Mouse (Mus musculus): ENCODE measurements around the gene Mxd3.

Gene Mxd3

DNA sequence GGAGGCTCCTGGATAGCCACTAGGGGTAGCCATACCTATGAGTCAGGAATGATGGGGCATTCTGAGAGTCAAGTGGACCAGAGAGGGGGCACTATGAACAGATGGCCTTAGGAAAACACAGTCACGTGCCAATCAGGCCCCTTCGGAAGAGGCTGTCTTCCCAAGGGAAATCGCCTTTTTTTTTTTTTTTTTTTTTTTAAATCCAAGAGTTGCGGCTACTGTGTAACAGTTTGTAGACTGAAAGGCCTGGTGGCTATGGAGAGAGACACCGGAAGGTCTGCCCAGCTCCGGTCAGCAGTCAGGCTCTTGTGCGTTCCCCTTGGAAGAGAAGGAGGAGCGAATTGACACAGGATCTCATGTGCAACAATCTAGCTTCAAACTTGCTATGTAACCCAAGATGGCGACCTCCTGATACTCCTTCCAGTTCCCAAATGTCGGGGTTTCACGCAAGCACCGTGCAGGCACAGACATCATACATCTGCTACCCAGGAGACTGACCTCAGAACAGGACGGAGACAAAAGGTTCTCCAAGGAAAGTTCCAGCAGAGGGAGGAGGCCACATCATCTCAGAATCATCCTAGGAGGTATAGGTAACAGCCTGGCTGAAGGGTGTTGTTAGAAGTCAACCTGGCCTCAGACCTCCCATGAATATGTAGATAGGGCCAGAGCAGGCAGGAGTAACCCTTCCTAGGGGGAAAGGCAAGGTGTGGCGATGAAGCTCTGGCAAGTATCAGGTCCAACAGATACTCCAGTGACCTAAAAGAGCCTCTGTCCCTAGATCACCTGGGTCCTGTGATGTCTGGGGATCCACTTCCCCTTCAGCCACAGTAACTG lies 1.2 kb upstream of the Mxd3 start:
- DNase-seq = no peak

DNA sequence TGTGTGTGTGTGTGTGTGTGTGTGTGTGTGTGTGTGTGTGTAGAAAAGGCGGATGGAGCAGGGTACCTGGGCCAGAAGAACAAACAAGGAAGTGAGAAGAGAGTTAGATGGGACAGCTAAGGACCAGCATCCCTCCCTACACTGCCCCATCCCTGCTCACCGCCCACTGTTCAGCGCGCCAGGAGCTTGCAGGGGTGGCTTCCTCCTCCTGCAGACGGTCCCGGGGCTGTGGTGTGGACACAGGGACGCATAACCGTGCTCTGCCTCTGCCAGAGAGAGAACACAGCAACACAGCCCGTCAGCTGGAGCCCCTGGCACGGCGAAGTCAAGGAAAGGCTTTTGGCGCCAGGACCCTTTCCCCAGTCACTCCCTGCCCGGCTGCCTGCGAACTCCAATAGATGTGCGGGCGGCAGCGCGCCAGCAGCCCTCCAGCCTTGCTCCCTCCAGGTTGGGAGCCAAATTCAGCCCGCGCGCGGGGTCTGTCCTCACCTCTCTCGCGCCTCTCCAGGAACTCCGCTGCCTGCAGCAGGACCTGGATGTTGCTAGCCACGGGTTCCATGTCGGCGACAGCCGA lies 427 bp downstream of the Mxd3 start:
- peak; percentile 38 for DNase-seq

DNA sequence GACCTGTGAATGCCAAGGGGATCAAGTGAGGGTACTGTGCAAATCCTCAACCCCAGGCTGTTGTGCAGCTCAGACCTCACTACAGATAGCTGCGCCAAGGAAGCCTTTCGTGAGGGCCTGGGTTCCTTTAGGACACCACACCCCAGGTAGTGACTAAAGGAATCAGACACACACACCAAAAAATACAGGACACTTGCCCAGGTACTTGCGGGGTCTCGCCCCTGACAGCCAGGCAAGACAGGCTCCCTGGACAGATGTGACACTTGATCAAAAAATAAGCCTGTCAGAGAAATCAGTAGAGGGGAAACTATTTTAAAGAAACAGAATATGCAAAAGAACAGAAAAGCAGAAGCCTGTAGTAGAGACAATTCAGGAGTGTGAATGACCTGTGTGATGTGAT lies 982 bp downstream of the Mxd3 start:
- no peak for DNase-seq

DNA sequence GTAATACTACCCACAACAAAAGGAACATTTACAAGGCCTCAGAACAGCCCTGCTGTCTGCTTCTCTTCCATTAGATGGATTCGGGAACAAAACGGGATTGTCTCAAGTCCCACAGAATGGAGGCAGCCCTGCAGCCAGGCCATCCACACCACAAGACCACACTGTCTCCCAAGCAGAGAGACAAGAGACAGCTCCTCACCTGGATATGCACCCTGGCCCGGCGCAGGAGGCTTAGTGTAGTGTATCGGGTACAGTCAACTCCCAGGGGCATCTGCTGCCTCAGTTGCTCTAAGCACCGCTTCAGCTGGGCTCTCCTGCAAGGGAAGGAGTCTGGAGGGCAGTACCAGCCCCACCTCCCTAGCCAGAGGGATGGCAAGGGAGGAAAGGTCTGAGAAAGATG lies 1.5 kb downstream of the Mxd3 start:
- DNase-seq = no peak

DNA sequence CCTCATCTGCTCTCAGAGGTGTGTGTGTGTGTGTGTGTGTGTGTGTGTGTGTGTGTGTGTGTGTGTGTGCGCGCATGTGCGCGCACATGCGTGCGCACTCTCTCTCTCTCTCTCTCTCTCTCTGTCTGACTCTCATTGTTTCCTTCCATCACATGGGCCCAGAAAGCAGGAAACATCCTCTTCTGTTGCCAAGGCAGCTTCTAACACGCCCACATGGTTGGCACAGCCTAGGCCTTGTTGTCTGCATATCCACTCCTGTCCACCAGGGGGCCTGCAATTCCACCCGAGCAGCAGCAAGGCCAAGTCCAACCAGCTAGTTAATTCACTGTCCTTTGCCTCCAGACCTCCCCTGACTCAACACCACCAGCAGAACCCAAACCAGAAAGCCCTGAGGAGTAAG lies 2.0 kb downstream of the Mxd3 start:
- peak; percentile 84 for DNase-seq

DNA sequence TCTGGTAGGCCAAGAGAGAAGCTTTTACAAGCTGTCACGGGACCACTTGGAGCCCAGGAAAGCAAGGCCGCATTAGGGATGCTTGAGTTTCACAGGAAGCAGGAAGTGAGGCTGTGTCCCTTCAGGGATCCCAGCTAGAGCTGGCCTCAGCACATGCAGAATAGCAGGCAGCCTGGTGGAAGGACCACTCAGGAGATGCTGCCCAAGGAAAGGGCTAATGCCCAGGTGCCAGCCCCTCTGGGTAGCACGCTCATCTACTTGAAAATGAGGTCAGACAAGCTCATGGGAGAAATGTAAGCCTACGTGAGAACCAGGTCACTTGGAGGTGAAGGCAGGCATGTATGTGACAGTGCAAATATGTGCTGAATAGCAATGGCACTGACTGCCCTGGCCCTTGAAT lies 2.5 kb downstream of the Mxd3 start:
- no peak for DNase-seq

GRCm38 (mm10) chr13:55325596-55325995 lies 4.0 kb downstream of the Mxd3 start:
- no peak for DNase-seq

- DNase-seq = peak; percentile 34
These were observed 7.3 kb downstream of the Mxd3 start for GRCm38 (mm10) chr13:55322130-55322825.

GRCm38 (mm10) chr13:55321434-55322129 lies 8.0 kb downstream of the Mxd3 start, which contains the start of gene Rab24:
Gene Rab24, minus strand, starts transcription at chr13:55321946.
- peak; percentile 89 for DNase-seq

DNA sequence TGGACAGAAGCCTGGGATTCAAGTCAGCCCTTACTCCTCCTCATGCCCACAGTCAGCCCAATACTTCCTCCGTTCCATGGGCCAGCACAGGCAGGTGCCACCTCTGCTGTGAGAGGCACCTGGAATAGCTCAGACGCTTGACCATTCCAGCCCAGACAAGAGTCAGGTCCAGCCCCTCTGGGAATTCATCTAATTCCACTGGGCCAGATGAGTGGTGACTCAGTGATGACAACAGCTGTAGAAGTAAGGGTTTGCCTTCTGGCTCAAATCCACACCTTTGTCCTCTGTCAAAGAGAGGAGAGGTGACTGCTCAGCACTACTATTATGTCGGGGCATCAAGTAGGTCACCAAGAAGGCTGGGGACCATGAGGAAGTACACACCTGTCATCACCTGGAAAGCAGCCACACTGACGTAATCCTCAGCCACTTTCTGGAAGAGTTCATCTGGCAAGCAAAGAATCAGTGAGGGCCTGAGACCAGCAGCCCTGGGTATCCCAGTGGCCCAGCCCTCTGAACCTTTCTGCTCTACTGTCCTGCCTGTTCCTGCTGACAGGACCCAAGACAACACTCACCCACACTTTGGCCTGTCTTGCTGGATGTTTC lies 9.6 kb downstream of the Mxd3 start, which contains the start of gene Prelid1:
Prelid1 (plus strand) TSS at position 570 of the 603 bp plus-strand sequence.
- DNase-seq = no peak

- DNase-seq = no peak
These were observed 11.3 kb downstream of the Mxd3 start for GRCm38 (mm10) chr13:55318351-55318750.

DNA sequence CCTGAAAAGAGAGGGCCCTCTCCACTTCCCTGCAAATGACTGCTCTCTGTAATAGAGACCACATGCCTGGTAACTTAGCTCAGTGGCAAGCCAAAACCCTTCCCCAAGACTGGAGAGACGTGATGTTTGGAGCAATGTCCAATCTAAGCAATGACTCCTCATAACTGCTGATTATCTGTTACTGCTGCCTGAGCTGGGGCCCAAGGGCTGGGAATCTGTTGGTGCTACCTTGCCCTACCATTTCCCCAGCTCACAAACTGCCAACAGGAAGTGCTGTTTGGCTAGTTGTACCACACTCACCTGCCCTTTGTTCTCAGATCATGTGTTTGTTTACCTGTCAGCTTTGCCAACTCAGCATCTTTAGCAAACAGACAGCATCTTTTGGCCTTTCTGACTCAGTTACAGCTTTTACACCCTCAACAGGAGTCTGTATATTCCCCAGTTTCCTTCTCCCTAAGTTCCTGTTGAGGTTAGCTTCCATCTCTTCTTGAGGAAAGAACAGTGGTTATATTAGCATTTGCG lies 14.7 kb downstream of the Mxd3 start:
- DNase-seq = no peak

GRCm38 (mm10) chr13:55313051-55313450 lies 16.6 kb downstream of the Mxd3 start:
- no peak for DNase-seq

DNA sequence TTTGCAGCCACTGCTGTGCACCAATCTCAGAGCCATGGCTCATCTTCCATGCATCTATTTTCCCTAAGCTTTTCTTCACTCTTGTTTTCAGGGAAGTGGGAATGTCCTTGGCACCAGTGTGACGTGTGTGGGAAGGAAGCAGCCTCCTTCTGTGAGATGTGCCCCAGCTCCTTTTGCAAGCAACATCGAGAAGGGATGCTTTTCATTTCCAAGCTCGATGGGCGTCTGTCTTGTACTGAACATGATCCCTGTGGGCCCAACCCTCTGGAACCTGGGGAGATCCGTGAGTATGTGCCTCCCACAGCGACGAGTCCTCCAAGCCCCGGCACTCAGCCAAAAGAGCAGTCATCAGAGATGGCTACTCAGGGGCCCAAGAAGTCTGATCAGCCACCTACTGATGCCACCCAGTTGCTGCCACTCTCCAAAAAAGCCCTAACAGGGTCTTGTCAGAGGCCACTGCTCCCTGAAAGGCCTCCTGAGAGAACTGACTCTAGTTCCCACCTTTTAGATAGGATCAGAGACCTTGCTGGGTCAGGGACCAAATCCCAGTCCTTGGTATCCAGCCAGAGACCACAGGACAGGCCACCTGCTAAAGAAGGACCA lies 17.5 kb downstream of the Mxd3 start:
- peak; percentile 27 for DNase-seq

DNA sequence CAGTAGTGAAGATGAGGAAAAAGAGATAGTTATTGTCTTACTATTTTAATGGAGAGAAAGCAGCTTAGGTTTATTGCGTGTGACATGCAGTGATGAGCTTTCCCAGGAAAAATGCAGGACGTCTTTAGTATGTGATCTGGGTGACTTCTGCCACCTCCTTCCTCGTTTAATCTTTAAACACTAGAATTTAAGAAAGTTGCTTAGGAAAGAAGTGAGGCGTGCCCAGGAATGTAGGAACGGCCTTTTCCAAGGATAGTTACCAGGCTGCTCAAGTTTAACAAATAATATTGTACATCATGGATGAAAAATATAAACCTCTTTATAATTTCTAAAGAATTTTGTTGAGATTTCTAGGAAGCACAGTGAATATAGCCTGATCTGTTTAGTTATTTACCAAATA lies 28.7 kb downstream of the Mxd3 start:
- no peak for DNase-seq

DNA sequence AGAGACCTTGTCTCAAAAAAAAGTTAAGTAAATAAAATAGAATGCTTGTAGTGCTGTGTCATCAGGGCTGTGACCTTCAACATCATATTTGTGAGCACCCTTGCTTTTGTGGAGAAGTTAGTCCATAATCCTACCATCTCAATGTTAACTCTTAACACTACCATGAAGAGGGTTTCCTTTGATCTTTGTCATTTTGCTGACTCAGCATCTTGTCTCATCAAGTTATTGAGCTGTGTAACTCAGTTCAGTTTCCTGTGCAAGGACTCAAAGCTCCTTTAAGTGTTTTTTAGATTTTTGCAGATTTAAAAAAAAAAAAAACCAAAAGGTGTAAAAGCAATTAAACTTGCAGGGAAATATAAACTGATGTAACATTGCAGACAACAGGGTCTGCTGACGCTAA lies 32.9 kb downstream of the Mxd3 start:
- no peak for DNase-seq

- no peak for DNase-seq
These were observed 40.8 kb downstream of the Mxd3 start for GRCm38 (mm10) chr13:55288854-55289253.

DNA sequence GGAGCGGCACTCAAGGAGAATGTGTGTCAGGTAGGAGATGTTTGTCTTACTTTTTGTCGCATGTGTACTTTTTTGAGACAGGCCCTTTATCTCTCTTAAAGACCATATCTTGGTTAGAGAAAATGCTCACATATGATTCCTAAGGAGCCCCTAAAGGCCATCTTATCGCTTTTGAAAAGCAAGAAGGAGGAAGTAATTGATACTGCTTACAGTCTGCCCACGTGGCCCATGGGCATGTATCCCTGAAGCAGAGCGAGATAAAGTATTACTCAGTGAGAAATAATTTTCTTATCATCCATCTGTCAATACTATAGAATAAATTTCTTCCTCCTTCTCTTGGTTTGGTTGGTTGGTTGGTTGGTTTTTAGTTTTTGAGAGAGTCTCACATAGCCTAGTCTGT lies 52.0 kb downstream of the Mxd3 start:
- DNase-seq = no peak

DNA sequence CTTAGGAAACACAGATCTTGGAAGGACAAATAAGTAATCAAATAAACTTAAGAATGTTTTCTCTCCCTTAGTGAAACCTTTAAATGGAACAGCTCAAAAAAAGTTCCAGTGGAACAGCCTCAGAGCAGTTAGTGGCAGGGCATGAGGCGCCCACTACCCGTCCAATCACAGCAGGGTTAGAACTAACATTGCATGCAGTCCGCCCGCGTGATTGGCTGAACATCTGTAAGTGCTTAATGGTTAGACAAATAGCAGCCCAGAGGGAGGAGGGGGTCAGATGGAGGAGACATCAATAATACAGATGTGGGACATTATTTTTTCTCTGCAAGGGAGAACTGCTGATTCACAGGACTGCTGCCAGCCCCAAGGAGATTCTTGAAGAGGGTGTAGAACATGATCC lies 52.4 kb downstream of the Mxd3 start:
- DNase-seq = no peak

Measured in right cerebral cortex, postnatal 14 days (tissue).